Mouse (Mus musculus) megakaryocyte progenitor cell, adult 5-6 weeks (primary cell): Measurements from ENCODE around the gene Elp1. TPM values are rescaled to one million over a fixed set of nuclear protein-coding genes. Genes with fewer than 3 reads are reported as not detected.

ENCODE experiments used
- ATAC-seq: replicated peaks from 2 replicates; pipeline ENCODE4 v1.8.0; 2016; ENCODE audit warnings: mild to moderate bottlenecking, moderate TSS enrichment, inconsistent platforms; ENCODE audit not compliant: poor library complexity
- total RNA-seq, 2 experiments: library from RNA; stranded (forward) in 1 of 2; stranded (reverse) in 1 of 2; fragments of 157-497, 149-512 nt in 1 of 2; fragments of 200-1000 nt in 1 of 2; gene quantifications; 2 replicates each; pipeline versions ENCODE4 v1.2.3 to v1.2.4; 2015 to 2017

The Elp1 gene
- total RNA-seq, 2 experiments from 2014 or later = 51.8 to 61.1 TPM

- no peak for ATAC-seq
Measured at GRCm38 (mm10) chr4:56716801-56717200, 85.3 kb downstream of the Elp1 start.

- ATAC-seq = no peak
Measured at GRCm38 (mm10) chr4:56713155-56713554, 89.0 kb downstream of the Elp1 start.

- no peak for ATAC-seq
Measured at GRCm38 (mm10) chr4:56702234-56702633, 99.9 kb downstream of the Elp1 start.

Other genes starting within 250 kb of the Elp1 start
- gene Gm26657, start 62.3 kb downstream of the Elp1 start, total RNA-seq (2015) = not detected in 2 replicates
- gene Gm26657, start 62.3 kb downstream of the Elp1 start, total RNA-seq (2017) = not detected in 2 replicates
- 0.17 TPM in 1 of 2 replicates, not detected in the other for gene Actl7b, start 60.9 kb downstream of the Elp1 start, total RNA-seq (2015)
- gene Actl7b, start 60.9 kb downstream of the Elp1 start, total RNA-seq (2017) = 0.14 and 0.37 TPM in 2 replicates
- gene Actl7a, start 58.9 kb downstream of the Elp1 start, total RNA-seq (2015) = not detected in 2 replicates
- gene Actl7a, start 58.9 kb downstream of the Elp1 start, total RNA-seq (2017) = not detected in 2 replicates
- gene Fam206a, start within 50 bp of the Elp1 start, total RNA-seq (2015) = 40.2 and 41.2 TPM in 2 replicates
- gene Fam206a, start within 50 bp of the Elp1 start, total RNA-seq (2017) = 8.2 and 8.6 TPM in 2 replicates
- gene Ctnnal1, start 62.9 kb upstream of the Elp1 start, total RNA-seq (2015) = 1.7 and 3.1 TPM in 2 replicates
- 3.3 and 3.5 TPM in 2 replicates for gene Ctnnal1, start 62.9 kb upstream of the Elp1 start, total RNA-seq (2017)
- 12.7 and 14.6 TPM in 2 replicates for gene Tmem245, start 145.1 kb upstream of the Elp1 start, total RNA-seq (2015)
- gene Tmem245, start 145.1 kb upstream of the Elp1 start, total RNA-seq (2017) = 5.0 and 5.8 TPM in 2 replicates
- not detected in 2 replicates for gene Frrs1l, start 188.1 kb upstream of the Elp1 start, total RNA-seq (2015)
- not detected in 2 replicates for gene Frrs1l, start 188.1 kb upstream of the Elp1 start, total RNA-seq (2017)